Mouse (Mus musculus) olfactory bulb, adult 2 months (tissue): Measurements from ENCODE around the gene Gm20498. TPM values are rescaled to one million over a fixed set of nuclear protein-coding genes. Genes with fewer than 3 reads are reported as not detected.
"Not testable (repeated sequence)": the region's sequence is repeated elsewhere in the genome, so short reads cannot be mapped to it uniquely, and the experiment has no call there.

Source experiments
- H3K27ac ChIP-seq: fragments of 200-500 bp; 2 replicates; pipeline ENCODE4 v1.5.1; 2012; ENCODE audit warnings: low read depth, low read length; ENCODE audit not compliant: insufficient read depth
- H3K4me1 ChIP-seq: fragments of 200-500 bp; 2 replicates; pipeline ENCODE4 v1.6.1; 2012; ENCODE audit warnings: low read length; ENCODE audit not compliant: control insufficient read depth, insufficient read depth
- H3K4me3 ChIP-seq: fragments of 200-500 bp; 2 replicates; pipeline ENCODE4 v1.5.1; 2012; ENCODE audit warnings: mild to moderate bottlenecking, low read depth, low read length, moderate library complexity; ENCODE audit not compliant: insufficient read depth
- CTCF ChIP-seq: fragments of 200-500 bp; IDR thresholded peaks from 2 replicates; pipeline ENCODE4 v1.5.1; 2012; ENCODE audit warnings: low read depth, mild to moderate bottlenecking, low read length, moderate library complexity; ENCODE audit not compliant: insufficient read depth
- POLR2A ChIP-seq: fragments of 200-500 bp; IDR thresholded peaks from 2 replicates; pipeline ENCODE4 v1.6.1; 2012; ENCODE audit warnings: mild to moderate bottlenecking, low read depth, low read length, moderate library complexity; ENCODE audit not compliant: insufficient read depth
- WGBS: fragments of 180-500 bp; shearing (Covaris S2); methylation state at CpG from one replicate; pipeline ENCODE4 v1.1.7; 2018; 5-methylcytosine and 5-hydroxymethylcytosine counted together
- polyA plus RNA-seq: library from polyadenylated mRNA; stranded (reverse); fragments of >200 nt; gene quantifications from 2 replicates; pipeline ENCODE4 v1.2.4, GENCODE M21; 2012; ENCODE audit warnings: low replicate concordance; ENCODE audit not compliant: missing spikeins, insufficient read depth, insufficient read length

Gm20498 gene
- polyA plus RNA-seq: not detected in 2 replicates

GRCm38 (mm10) chr12:81532316-81533028, at the start of gene Gm20498, which contains the start of gene Synj2bp:
Gm20498 (minus strand) TSS chr12:81532905.
Synj2bp (minus strand) TSS chr12:81532911.
- H3K4me1 ChIP-seq: 0 out of 2 replicates have a peak, but pooled peaks cover 3% of the 10 kb centered on the region

GRCm38 (mm10) chr12:81568374-81568773, 35.7 kb upstream of the Gm20498 start, which contains the start of gene Adam21:
Adam21 (minus strand) TSS chr12:81568474.
- 79% methylated on average over 1 of the region's 1 CpGs for WGBS
- TF ChIP-seq POLR2A (no peak), CTCF (no peak)
- H3K4me1 ChIP-seq: no peaks in the 10 kb centered on the region

More at GRCm38 (mm10) chr12:81532316-81533028, at the start of gene Gm20498, which contains the start of gene Synj2bp:
- TF ChIP-seq CTCF: no peak
- TF ChIP-seq POLR2A: peak; percentile 56
- peak within 1 kb of the TSS; percentile 99 for H3K4me3 ChIP-seq
- under 1% methylated on average over 46 of the region's 46 CpGs for WGBS
- H3K27ac ChIP-seq: peak within 1 kb of the TSS; percentile 61

GRCm38 (mm10) chr12:81567931-81568330, 35.2 kb upstream of the Gm20498 start:
- Histone ChIP-seq H3K4me3 (no peak overlapping the region), H3K4me1 (no peaks in the 10 kb centered on the region), H3K27ac (no peak overlapping the region)
- TF ChIP-seq CTCF: no peak
- no peak for TF ChIP-seq POLR2A
- WGBS: 55% methylated on average over 5 of the region's 5 CpGs

More at GRCm38 (mm10) chr12:81568374-81568773, 35.7 kb upstream of the Gm20498 start, which contains the start of gene Adam21:
- no peak within 1 kb of the TSS for H3K4me3 ChIP-seq
- no peak within 1 kb of the TSS for H3K27ac ChIP-seq

- no peak for TF ChIP-seq POLR2A
- no peak for TF ChIP-seq CTCF
- no peaks in the 10 kb centered on the region for H3K4me1 ChIP-seq
- WGBS: 96% methylated on average over 3 of the region's 3 CpGs
- H3K4me3 ChIP-seq: no peak overlapping the region
- no peak overlapping the region for H3K27ac ChIP-seq
Measured at GRCm38 (mm10) chr12:81564173-81564572, 31.5 kb upstream of the Gm20498 start.

GRCm38 (mm10) chr12:81549286-81549685, 16.6 kb upstream of the Gm20498 start:
- Histone ChIP-seq H3K4me1 (no peaks in the 10 kb centered on the region), H3K27ac (no peak overlapping the region), H3K4me3 (no peak overlapping the region)
- 82% methylated on average over 3 of the region's 3 CpGs for WGBS
- TF ChIP-seq POLR2A (no peak), CTCF (no peak)

- Histone ChIP-seq H3K27ac (no peak overlapping the region), H3K4me1 (no peaks in the 10 kb centered on the region), H3K4me3 (no peak overlapping the region)
- WGBS: 75% methylated on average over 4 of the region's 4 CpGs
- no peak for TF ChIP-seq POLR2A
- no peak for TF ChIP-seq CTCF
Measured at GRCm38 (mm10) chr12:81547163-81547562, 14.5 kb upstream of the Gm20498 start.

GRCm38 (mm10) chr12:81533029-81533419, 319 bp upstream of the Gm20498 start:
- Histone ChIP-seq H3K4me3 (peak overlapping the region; percentile 99), H3K27ac (no peak overlapping the region), H3K4me1 (0 out of 2 replicates have a peak, but pooled peaks cover 3% of the 10 kb centered on the region)
- WGBS: 17% methylated on average over 4 of the region's 4 CpGs
- TF ChIP-seq POLR2A: no peak
- no peak for TF ChIP-seq CTCF

- WGBS: 77% methylated on average over 8 of the region's 8 CpGs
Measured at GRCm38 (mm10) chr12:81530587-81530986, 2.1 kb downstream of the Gm20498 start.

GRCm38 (mm10) chr12:81496906-81497305, 35.8 kb downstream of the Gm20498 start:
- not testable (repeated sequence) for H3K27ac ChIP-seq, H3K4me3 ChIP-seq, H3K4me1 ChIP-seq
- WGBS: 97% methylated on average over 9 of the region's 9 CpGs

More at GRCm38 (mm10) chr12:81530587-81530986, 2.1 kb downstream of the Gm20498 start:
- H3K4me3 ChIP-seq, H3K27ac ChIP-seq, H3K4me1 ChIP-seq: not testable (repeated sequence)
